Mouse (Mus musculus) heart, embryonic 14.5 days (tissue): ENCODE results near the gene Lhb. TPM values are rescaled to one million over a fixed set of nuclear protein-coding genes. Genes with fewer than 3 reads are reported as not detected.

ENCODE experiments used
- ATAC-seq: fragments of 200-750 bp; cut with Nextera tagmentation; 2 replicates; pipeline ENCODE4 v1.8.0; 2017; ENCODE audit warnings: low read depth, moderate TSS enrichment; ENCODE audit not compliant: insufficient number of reproducible peaks, insufficient read depth, low FRiP score
- H3K27ac ChIP-seq, 2 experiments: fragments of 200-500 bp in 1 of 2; fragments of 300-500 bp in 1 of 2; sonication (generic) in 1 of 2; replicated peaks in 1 of 2; 2 replicates each; pipeline ENCODE4 v1.5.1; 2012 to 2014; ENCODE audit warnings: low read depth in 2 of 2, low read length in 2 of 2, control low read depth in 1 of 2, mild to moderate bottlenecking in 1 of 2, mixed read lengths in 1 of 2; ENCODE audit not compliant: control insufficient read depth in 1 of 2, insufficient read depth in 1 of 2
- H3K27me3 ChIP-seq: fragments of 300-500 bp; sonication (generic); 2 replicates; pipeline ENCODE4 v1.6.1; 2014; ENCODE audit warnings: mild to moderate bottlenecking, low read length, control low read depth; ENCODE audit not compliant: control insufficient read depth, insufficient read depth
- H3K36me3 ChIP-seq: fragments of 300-500 bp; sonication (generic); 2 replicates; pipeline ENCODE4 v1.6.1; 2014; ENCODE audit warnings: mild to moderate bottlenecking, control low read depth, low read length, mixed read lengths; ENCODE audit not compliant: control insufficient read depth, insufficient read depth
- H3K4me1 ChIP-seq, 2 experiments: fragments of 200-500 bp in 1 of 2; fragments of 300-500 bp in 1 of 2; sonication (generic) in 1 of 2; 2 replicates each; pipeline ENCODE4 v1.6.1; 2012 to 2014; ENCODE audit warnings: low read length in 2 of 2, control low read depth in 1 of 2, mixed read lengths in 1 of 2; ENCODE audit not compliant: control insufficient read depth in 2 of 2, insufficient read depth in 2 of 2
- H3K4me2 ChIP-seq: fragments of 300-500 bp; sonication (generic); 2 replicates; pipeline ENCODE4 v1.6.1; 2014; ENCODE audit warnings: mild to moderate bottlenecking, low read length
- H3K4me3 ChIP-seq, 2 experiments: fragments of 200-500 bp in 1 of 2; fragments of 300-500 bp in 1 of 2; sonication (generic) in 1 of 2; 2 replicates each; pipeline ENCODE4 v1.5.1; 2012 to 2014; ENCODE audit warnings: low read length in 2 of 2, mild to moderate bottlenecking in 2 of 2, control low read depth in 1 of 2, low read depth in 1 of 2, moderate library complexity in 1 of 2; ENCODE audit not compliant: control insufficient read depth in 1 of 2, insufficient read depth in 1 of 2
- H3K9ac ChIP-seq: fragments of 300-500 bp; sonication (generic); 2 replicates; pipeline ENCODE4 v1.6.1; 2014; ENCODE audit warnings: mild to moderate bottlenecking, low read length
- H3K9me3 ChIP-seq: fragments of 300-500 bp; sonication (generic); 2 replicates; pipeline ENCODE4 v1.6.1; 2016; ENCODE audit warnings: low read length, control low read depth; ENCODE audit not compliant: control insufficient read depth
- WGBS: fragments of 180-500 bp; shearing (Covaris S2); extraction: QIAGEN DNeasy Blood & Tissue Kit; methylation state at CpG from one replicate; pipeline ENCODE4 v1.1.7; 2014; 5-methylcytosine and 5-hydroxymethylcytosine counted together
- microRNA-seq: library from miRNA; unstranded; fragments of <30 nt; microRNA quantifications from one replicate; pipeline ENCODE4, GENCODE M21; 2016
- polyA plus RNA-seq: library from polyadenylated mRNA; unstranded; fragments of >200 nt; fragmentation: Nextera tagmentation; extraction: Ambion mirVana; gene quantifications from 2 replicates; pipeline ENCODE4 v1.2.1, GENCODE M21; 2014

Gene Lhb
- polyA plus RNA-seq, 1 experiment from 2014 or later, result not detected

DNA sequence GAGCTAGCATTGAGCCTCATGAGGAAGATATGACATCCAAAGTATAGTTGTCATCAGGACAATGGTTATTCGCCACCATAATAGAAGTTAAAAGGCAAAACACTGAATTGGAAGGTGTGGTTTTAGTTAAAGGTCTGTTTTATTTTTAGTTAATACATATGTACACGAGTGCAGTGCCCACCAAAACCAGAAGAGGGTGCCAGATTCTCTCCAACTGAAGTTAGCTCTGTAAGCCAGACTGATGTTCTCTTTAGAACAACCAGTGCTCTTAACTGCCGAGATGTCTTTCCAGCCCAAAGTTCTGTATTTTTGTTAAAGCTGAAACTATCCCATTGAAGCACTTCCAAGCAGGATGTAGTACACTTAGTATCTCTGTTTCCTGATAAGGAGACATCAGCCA, 50.2 kb downstream of the Lhb start:
- Histone ChIP-seq H3K4me1 (peaks cover 7 to 8% of the 10 kb centered on the region in 2 experiments), H3K27me3 (no peaks in the 10 kb centered on the region), H3K9ac (no peak overlapping the region), H3K27ac (no peak overlapping the region), H3K4me2 (no peak overlapping the region), H3K4me3 (no peak overlapping the region), H3K36me3 (no peaks in the 10 kb centered on the region; the same call in 1 of the 2 replicates), H3K9me3 (no peaks in the 10 kb centered on the region)
- 5% methylated on average over 3 of the region's 3 CpGs for WGBS
- no peak for ATAC-seq

Small RNAs within 50 kb of the gene (microRNA-seq; reads per million reads assigned to microRNA genes)
- not detected for gene Gm22133

Other genes starting within 250 kb of the Lhb start
- not detected in 2 replicates for gene Gfy, start 241.3 kb upstream of the Lhb start, polyA plus RNA-seq
- gene Pth2, start 239.8 kb upstream of the Lhb start, polyA plus RNA-seq, result 0.61 TPM in 1 of 2 replicates, not detected in the other
- 0.32 and 0.54 TPM in 2 replicates for gene Ccdc155, start 215.9 kb upstream of the Lhb start, polyA plus RNA-seq
- 0.65 and 1.7 TPM in 2 replicates for gene Dkkl1, start 208.7 kb upstream of the Lhb start, polyA plus RNA-seq
- gene Tead2, start 205.1 kb upstream of the Lhb start, polyA plus RNA-seq, result 106 and 111 TPM in 2 replicates
- gene Cd37, start 181.7 kb upstream of the Lhb start, polyA plus RNA-seq, result 1.7 and 1.9 TPM in 2 replicates
- 0.38 TPM in 1 of 2 replicates, not detected in the other for gene Slc6a16, start 179.7 kb upstream of the Lhb start, polyA plus RNA-seq
- not detected in 2 replicates for gene Slc6a21, start 143.3 kb upstream of the Lhb start, polyA plus RNA-seq
- 11.1 and 12.4 TPM in 2 replicates for gene Trpm4, start 87.0 kb upstream of the Lhb start, polyA plus RNA-seq
- 24.1 and 28.3 TPM in 2 replicates for gene Hrc, start 85.5 kb upstream of the Lhb start, polyA plus RNA-seq
- 2.7 and 2.8 TPM in 2 replicates for gene Ppfia3, start 53.8 kb upstream of the Lhb start, polyA plus RNA-seq
- gene Lin7b, start 50.2 kb upstream of the Lhb start, polyA plus RNA-seq, result 1.0 and 1.1 TPM in 2 replicates
- gene Snrnp70, start 25.1 kb upstream of the Lhb start, polyA plus RNA-seq, result 64.1 and 65.2 TPM in 2 replicates
- 0.32 and 0.38 TPM in 2 replicates for gene Kcna7, start 15.2 kb upstream of the Lhb start, polyA plus RNA-seq
- 1.0 and 1.6 TPM in 2 replicates for gene Ntf5, start 7.1 kb upstream of the Lhb start, polyA plus RNA-seq
- 99.1 and 105 TPM in 2 replicates for gene Gys1, start 14.0 kb downstream of the Lhb start, polyA plus RNA-seq
- 66.4 and 68.1 TPM in 2 replicates for gene Ruvbl2, start 17.3 kb downstream of the Lhb start, polyA plus RNA-seq
- gene Ftl1, start 39.1 kb downstream of the Lhb start, polyA plus RNA-seq, result 3,513 and 3,606 TPM in 2 replicates
- gene Bax, start 46.1 kb downstream of the Lhb start, polyA plus RNA-seq, result 89.9 and 102 TPM in 2 replicates
- gene Tulp2, start 61.1 kb downstream of the Lhb start, polyA plus RNA-seq, result 0.42 and 0.71 TPM in 2 replicates
- gene Gm45808, start 66.0 kb downstream of the Lhb start, polyA plus RNA-seq, result not detected in 2 replicates
- gene Dhdh, start 68.0 kb downstream of the Lhb start, polyA plus RNA-seq, result 5.2 and 5.7 TPM in 2 replicates
- gene Nucb1, start 89.6 kb downstream of the Lhb start, polyA plus RNA-seq, result 159 and 160 TPM in 2 replicates
- gene Ppp1r15a, start 105.4 kb downstream of the Lhb start, polyA plus RNA-seq, result 20.5 and 23.3 TPM in 2 replicates
- gene Plekha4, start 105.5 kb downstream of the Lhb start, polyA plus RNA-seq, result 0.80 and 1.2 TPM in 2 replicates
- gene Hsd17b14, start 134.1 kb downstream of the Lhb start, polyA plus RNA-seq, result 0.20 and 0.26 TPM in 2 replicates
- gene Bcat2, start 149.3 kb downstream of the Lhb start, polyA plus RNA-seq, result 66.0 and 72.0 TPM in 2 replicates
- gene Fgf21, start 194.7 kb downstream of the Lhb start, polyA plus RNA-seq, result not detected in 2 replicates
- 0.07 TPM in 1 of 2 replicates, not detected in the other for gene Fut1, start 196.5 kb downstream of the Lhb start, polyA plus RNA-seq
- 0.23 and 0.41 TPM in 2 replicates for gene Izumo1, start 201.0 kb downstream of the Lhb start, polyA plus RNA-seq
- gene Rasip1, start 206.7 kb downstream of the Lhb start, polyA plus RNA-seq, result 22.4 and 24.3 TPM in 2 replicates
- 6.2 and 7.6 TPM in 2 replicates for gene Mamstr, start 219.2 kb downstream of the Lhb start, polyA plus RNA-seq
- 2.4 and 2.7 TPM in 2 replicates for gene Fut2, start 245.6 kb downstream of the Lhb start, polyA plus RNA-seq